Mouse (Mus musculus) right cerebral cortex, adult 18-20 months (tissue): ENCODE measurements at regions not wholly inside any gene's neighbourhood (a gene's known extent, or its start where the extent isn't known, plus 50 kb on each side); places are given as distances from the start of the nearest gene placed in this dataset.
A peak's percentile ranks its signal among the peaks of the same experiment; 100 is the strongest.

Experiments
- DNase-seq: peaks from one replicate; pipeline ENCODE4 v3.0.0; 2022; ENCODE audit warnings: mixed read lengths

GRCm38 (mm10) chr12:32757441-32758119, 61.8 kb upstream of the Nampt start:
- DNase-seq: peak; percentile 25

GRCm38 (mm10) chr12:32758150-32758549, 61.2 kb upstream of the Nampt start:
- no peak for DNase-seq

- no peak for DNase-seq
These were observed 58.7 kb upstream of the Nampt start for GRCm38 (mm10) chr12:32760627-32761026.

GRCm38 (mm10) chr12:32761055-32761454, 58.3 kb upstream of the Nampt start:
- DNase-seq: no peak

- DNase-seq: no peak
These were observed 55.1 kb upstream of the Nampt start for GRCm38 (mm10) chr12:32764271-32764670.

GRCm38 (mm10) chr12:32764747-32765146, 54.6 kb upstream of the Nampt start:
- no peak for DNase-seq

- DNase-seq: no peak
These were observed 53.5 kb upstream of the Nampt start for GRCm38 (mm10) chr12:32765861-32766260.

- no peak for DNase-seq
These were observed 52.8 kb upstream of the Nampt start for GRCm38 (mm10) chr12:32766575-32766974.

GRCm38 (mm10) chr12:32767206-32768081, 51.9 kb upstream of the Nampt start:
- no peak for DNase-seq

- DNase-seq: peak; percentile 19
These were observed 51.1 kb upstream of the Nampt start for GRCm38 (mm10) chr12:32768082-32768743.

GRCm38 (mm10) chr12:32768744-32769535, 50.4 kb upstream of the Nampt start:
- no peak for DNase-seq
